Mouse (Mus musculus) v-Abl transformed pro-B cells (cell line): ENCODE results near the gene Rad9a.

Experiments
- in situ Hi-C, 2 experiments: fragments of 400-800 bp; cut with MboI; formaldehyde crosslinking; loops; one replicate each; pipeline ENCODE4 v1.15.1; 2025; ENCODE audit not compliant: unreplicated experiment in 2 of 2

Gene Rad9a

GRCm38 (mm10) chr19:4169378-4169784 is 32.1 kb downstream of the Rad9a start:
- in situ Hi-C loops = loop anchor here (5.0 kb wide), 1 partner anchor 33 kb away; the partner anchor contains the start of gene Rad9a (in 2 of the 2)

GRCm38 (mm10) chr19:4166678-4167476 is 34.6 kb downstream of the Rad9a start:
- in situ Hi-C loops = loop anchor here (5.0 kb wide), 1 partner anchor 35 kb away; the partner anchor contains the start of gene Rad9a (in 2 of the 2)

DNA sequence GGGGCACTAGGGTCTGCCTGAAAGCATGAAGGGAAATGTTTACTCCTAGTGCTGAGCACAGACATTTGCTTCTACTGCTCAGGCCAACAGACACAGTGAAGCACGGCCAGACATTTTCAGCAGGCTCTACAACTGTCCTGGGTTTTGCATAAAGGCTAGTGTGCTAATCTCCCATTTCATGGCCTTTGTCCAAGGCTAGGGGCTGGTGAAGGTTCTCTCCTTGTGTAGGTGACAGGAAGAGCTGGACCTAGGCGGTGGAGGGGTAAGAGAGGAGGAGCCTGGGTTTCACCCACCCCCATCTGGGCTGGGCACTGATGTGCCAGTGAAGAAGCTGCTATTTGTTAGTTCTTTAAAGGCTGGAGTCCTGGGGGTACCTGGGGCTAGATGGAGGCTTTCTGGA is 36.7 kb downstream of the Rad9a start:
- in situ Hi-C loops = loop anchor here (5.0 kb wide), 1 partner anchor 38 kb away; the partner anchor contains the start of gene Rad9a (in 2 of the 2)

- in situ Hi-C loops = no loop called here
Observed at GRCm38 (mm10) chr19:4164100-4164499, 37.4 kb downstream of the Rad9a start.

DNA sequence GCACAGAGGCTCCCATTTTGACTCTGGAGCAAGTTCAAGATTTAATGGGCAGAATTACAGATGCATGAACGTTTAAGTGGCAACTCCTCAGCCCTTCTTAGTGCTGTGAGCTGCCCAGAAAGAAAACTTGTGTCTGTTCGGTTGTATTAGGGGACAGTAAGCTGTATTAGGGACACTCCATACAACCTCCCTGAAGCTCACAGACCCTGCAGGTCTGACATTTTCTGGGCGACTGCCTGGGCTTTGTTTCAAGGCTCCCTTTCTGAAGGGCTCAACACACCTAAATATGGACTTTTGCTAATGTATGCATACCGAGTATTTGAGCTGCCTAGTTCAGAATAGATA is 37.9 kb downstream of the Rad9a start:
- in situ Hi-C loops = no loop called here

DNA sequence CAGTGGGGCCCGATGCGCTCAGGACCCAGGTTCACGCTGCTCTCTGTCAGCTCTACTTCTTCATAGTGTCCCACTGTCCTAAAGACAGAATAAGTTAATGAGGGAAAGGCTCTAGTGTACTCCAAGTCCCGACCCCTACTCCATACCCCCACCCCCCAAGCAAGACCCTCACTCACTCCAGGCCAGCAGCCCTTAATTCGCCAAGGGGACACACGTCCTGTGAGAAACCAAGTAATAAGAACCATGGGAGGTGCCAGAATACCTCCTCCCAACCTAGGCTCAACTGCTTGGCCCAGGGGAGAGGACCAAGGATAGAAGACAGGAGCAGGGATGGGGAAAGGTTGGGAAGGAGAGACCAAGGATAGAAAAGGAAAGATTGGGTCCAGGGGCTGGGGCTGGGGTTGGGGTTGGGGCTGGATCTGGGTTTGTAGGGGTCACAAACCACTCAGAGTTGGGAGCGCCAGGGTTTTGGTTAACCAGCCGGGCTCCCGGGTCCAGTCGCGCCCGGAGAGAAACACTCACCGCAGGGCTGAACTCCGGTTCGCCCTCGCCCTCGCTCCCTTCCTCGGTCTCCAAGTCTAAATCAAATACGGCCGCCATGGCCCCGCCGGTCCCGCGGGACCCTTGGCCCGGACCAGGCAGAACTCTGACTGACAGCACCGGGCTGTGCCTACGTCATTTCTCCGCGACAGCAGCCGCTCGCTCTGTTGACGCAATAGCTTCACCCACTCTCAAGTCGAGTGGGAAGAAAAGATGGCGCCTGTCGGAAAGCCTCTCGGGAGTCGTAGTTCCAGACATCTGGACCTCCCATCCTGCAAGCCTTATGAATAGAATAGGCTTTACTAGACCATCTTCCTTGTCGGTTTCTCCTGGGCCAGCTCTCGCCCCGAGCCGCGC is 38.6 kb downstream of the Rad9a start, which contains the start of gene Rps6kb2:
Rps6kb2 (minus strand) TSS at position 709 of the 897 bp plus-strand sequence.
- in situ Hi-C loops = no loop called here

DNA sequence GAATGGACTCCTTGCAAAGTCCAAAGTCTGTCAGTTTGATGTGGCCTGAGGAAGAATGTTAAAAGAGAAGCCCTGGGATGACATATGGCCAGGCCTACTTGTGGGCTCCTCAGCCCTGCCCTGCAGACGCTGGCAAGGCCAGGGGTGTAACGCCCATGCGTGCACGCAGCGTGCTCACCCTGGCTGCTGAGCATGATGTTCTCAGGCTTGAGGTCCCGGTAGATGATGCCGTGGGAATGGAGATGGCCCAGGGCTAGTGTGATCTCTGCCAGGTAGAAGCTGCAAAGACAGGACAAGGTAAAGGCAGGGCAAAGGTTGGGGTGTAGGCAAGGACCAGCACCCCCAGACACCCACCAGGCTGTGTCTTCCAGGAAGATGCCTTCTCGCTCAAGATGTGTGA is 42.4 kb downstream of the Rad9a start:
- in situ Hi-C loops = no loop called here

DNA sequence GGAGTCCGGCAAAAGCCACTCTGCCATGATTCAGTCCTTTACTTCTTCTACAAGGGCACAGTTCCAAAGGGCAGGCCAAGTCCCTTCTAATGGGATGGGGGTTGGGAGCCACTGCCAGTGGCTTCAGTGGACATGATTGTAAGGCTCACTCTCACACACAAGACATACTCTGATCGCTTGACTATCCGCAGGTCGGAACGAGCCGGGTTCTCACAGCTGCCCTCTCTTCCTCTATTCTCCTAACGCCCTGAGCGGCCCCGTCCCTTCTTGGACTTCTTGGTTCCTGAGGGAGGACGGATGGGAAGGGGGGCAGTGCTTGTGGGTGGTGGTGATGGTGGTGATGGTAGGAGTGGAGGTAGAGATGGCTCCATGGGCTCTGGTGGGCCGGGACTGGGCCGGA is 44.7 kb downstream of the Rad9a start:
- in situ Hi-C loops = no loop called here

DNA sequence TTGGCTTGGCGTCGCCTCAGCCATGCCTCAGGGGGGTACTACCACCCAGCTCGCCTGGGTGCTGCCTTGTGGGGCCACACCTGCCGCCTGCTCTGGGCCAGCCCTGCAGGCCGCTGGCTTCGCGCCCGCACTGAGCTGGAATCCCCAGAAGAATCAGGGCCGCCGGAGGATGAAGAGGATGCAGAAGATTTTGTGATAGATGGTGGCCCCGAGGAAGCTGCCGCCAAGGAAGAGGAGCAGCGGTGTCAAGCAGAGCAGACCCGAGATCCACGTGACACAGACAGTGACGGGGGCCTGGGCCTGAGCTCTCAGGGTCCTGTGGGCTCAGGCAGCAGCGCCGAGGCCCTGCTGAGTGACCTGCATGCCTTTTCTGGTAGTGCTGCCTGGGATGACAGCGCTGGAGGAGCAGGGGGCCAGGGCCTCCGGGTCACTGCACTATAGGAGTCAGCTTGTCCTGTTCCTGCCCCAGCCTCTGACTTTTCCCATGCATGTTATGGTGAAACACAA is 45.3 kb downstream of the Rad9a start:
- in situ Hi-C loops = no loop called here

- in situ Hi-C loops = no loop called here
Observed at GRCm38 (mm10) chr19:4155223-4156072, 46.0 kb downstream of the Rad9a start.

- in situ Hi-C loops = no loop called here
Observed at GRCm38 (mm10) chr19:4154437-4155222, 46.8 kb downstream of the Rad9a start.

- in situ Hi-C loops = no loop called here
Observed at GRCm38 (mm10) chr19:4153232-4153654, 48.2 kb downstream of the Rad9a start, which contains the start of gene Ptprcap. TSS of gene Ptprcap (plus strand) at chr19:4153604.

DNA sequence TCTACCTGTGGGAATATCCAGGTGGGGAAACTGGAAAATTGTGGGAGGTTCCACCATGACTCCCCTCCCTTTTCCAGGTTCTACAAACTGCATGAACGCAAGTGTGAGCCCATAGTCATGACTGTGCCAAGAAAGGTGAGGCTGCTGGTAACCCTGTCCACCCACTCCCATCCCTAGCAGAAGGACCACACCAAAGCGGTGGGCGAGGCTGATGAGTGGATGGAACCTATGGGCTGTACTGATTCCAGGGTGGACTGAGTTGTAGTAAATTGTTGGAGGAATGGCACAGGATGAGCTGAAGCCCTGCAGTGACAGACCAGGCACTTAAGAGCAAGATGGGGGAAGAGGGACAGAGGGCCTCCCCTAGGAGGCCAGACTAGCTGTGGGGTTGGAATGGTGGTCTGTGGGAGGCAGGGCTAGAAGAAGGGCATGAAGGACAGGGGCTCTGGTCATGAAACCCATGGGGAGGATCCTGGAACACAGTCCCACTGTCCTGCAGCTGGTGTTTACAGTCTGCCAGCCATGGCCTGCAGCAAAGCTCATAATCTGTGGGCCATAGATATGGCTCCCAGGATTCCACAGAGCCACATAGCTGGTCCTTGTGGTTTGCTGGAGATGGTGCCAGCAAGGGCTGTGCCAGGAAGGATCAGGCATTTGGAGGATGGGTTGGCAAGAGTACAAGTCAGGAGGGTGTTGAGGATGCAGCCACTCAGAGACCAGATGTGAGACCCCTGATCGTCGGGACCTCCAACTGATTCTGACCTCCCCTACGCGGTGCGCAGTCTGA is 48.8 kb downstream of the Rad9a start:
- in situ Hi-C loops = no loop called here

- in situ Hi-C loops = no loop called here
Observed at GRCm38 (mm10) chr19:4151898-4152297, 49.6 kb downstream of the Rad9a start.

DNA sequence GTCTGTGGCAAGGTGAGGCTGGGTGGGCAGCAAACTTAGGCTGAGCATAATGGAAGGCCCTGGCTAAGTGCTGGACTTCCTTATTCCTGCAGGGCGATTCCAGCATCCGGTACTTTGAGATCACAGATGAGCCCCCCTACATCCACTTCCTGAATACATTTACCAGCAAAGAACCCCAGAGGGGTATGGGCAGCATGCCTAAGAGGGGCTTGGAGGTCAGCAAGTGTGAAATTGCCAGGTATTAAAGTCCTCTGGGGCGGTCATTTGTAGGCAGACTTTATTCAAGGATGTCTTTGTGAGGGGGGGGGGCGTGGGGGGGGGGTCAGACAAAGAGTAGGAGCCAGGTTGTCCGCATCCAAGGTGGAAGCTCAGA is 50.0 kb downstream of the Rad9a start:
- in situ Hi-C loops = no loop called here

GRCm38 (mm10) chr19:4150567-4151487 is 50.6 kb downstream of the Rad9a start:
- in situ Hi-C loops = no loop called here

GRCm38 (mm10) chr19:4149764-4150461 is 51.5 kb downstream of the Rad9a start:
- in situ Hi-C loops = no loop called here
